Mouse (Mus musculus) hematopoietic multipotent progenitor cell, adult 10-12 weeks (in vitro differentiated cells): ENCODE data around the gene Pkp4. TPM values are rescaled to one million over a fixed set of nuclear protein-coding genes. Genes with fewer than 3 reads are reported as not detected.

Source experiments
- polyA plus RNA-seq: library from polyadenylated mRNA; stranded (reverse); fragments of >175 nt; gene quantifications from 2 replicates; pipeline ENCODE4 v1.2.3, GENCODE M21; 2012; ENCODE audit warnings: low replicate concordance

The Pkp4 gene
- 9.3 and 42.6 TPM in 2 replicates for polyA plus RNA-seq

DNA sequence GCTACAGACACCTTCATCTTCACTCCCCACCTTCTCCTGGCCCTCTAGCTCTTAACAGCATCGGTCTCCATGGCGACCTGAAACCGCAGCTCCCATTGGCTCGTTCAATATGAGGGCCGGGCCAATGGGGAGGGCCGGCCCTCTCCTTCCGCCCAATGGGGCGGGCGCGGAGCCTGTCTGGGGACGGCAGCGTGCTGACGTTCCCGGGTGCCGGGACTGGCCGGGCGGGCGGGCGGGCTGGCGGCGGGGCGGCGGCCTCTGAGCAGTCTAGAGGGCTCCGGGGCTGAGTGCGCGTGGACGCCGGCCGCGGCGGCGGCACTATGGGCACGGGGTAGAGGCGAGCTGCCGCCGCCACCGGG is at the start of gene Pkp4, which contains the start of gene Ccdc148:
Pkp4 (plus strand) TSS at position 246 of the 359 bp plus-strand sequence.
Ccdc148 (minus strand) TSS at position 79 of the 359 bp plus-strand sequence.

Other genes starting within 250 kb of the Pkp4 start
- 0.05 and 0.18 TPM in 2 replicates for gene Ccdc148, start 167 bp upstream of the Pkp4 start, polyA plus RNA-seq